Mouse (Mus musculus): Measurements from ENCODE around the gene Cdhr3. TPM values are rescaled to one million over a fixed set of nuclear protein-coding genes. Genes with fewer than 3 reads are reported as not detected.
"Not testable (repeated sequence)": the region's sequence is repeated elsewhere in the genome, so short reads cannot be mapped to it uniquely, and the experiment has no call there.

The Cdhr3 gene
- polyA plus RNA-seq, 1 experiment from 2014 or later, result 0.19 TPM

GRCm38 (mm10) chr12:33014050-33014796 lies 78.5 kb downstream of the Cdhr3 start:
- no peak overlapping the region for H3K9ac ChIP-seq
- H3K4me3 ChIP-seq, result no peak overlapping the region
- 38% methylated on average over 7 of the region's 7 CpGs for WGBS
- no peak overlapping the region for H3K4me2 ChIP-seq
- H3K27me3 ChIP-seq, result no peaks in the 10 kb centered on the region
- H3K9me3 ChIP-seq, result no peaks in the 10 kb centered on the region
- H3K36me3 ChIP-seq, result no peaks in the 10 kb centered on the region
- 0 out of 2 replicates have a peak overlapping the region, but pooled peaks have one; percentile 14 for H3K27ac ChIP-seq (replicated peaks)
- no peaks in the 10 kb centered on the region for H3K4me1 ChIP-seq (replicated peaks)
- ATAC-seq (ENCODE audit: low FRiP score, low read depth), result no peak

- Histone ChIP-seq H3K4me2 (no peak overlapping the region), H3K27ac (replicated peaks) (no peak overlapping the region), H3K36me3 (no peaks in the 10 kb centered on the region), H3K9ac (no peak overlapping the region), H3K27me3 (no peaks in the 10 kb centered on the region), H3K4me3 (no peak overlapping the region), H3K9me3 (no peaks in the 10 kb centered on the region), H3K4me1 (replicated peaks) (no peaks in the 10 kb centered on the region; the same call in 1 of the 2 replicates)
- 0 out of 2 replicates have a peak, but pooled peaks have one; percentile 23 for ATAC-seq (ENCODE audit: low FRiP score, low read depth)
- WGBS, result 41% methylated on average over 3 of the region's 3 CpGs
Observed at GRCm38 (mm10) chr12:33010026-33010425, 82.6 kb downstream of the Cdhr3 start.

- Histone ChIP-seq H3K9me3 (no peaks in the 10 kb centered on the region), H3K27me3 (no peaks in the 10 kb centered on the region), H3K27ac (replicated peaks) (no peak overlapping the region), H3K36me3 (no peaks in the 10 kb centered on the region), H3K4me1 (replicated peaks) (no peaks in the 10 kb centered on the region; the same call in 1 of the 2 replicates), H3K9ac (no peak overlapping the region), H3K4me2 (no peak overlapping the region), H3K4me3 (no peak overlapping the region)
- no peak for ATAC-seq (ENCODE audit: low FRiP score, low read depth)
- WGBS, result 87% methylated on average over 6 of the region's 6 CpGs
Observed at GRCm38 (mm10) chr12:33009206-33009966, 83.3 kb downstream of the Cdhr3 start.

GRCm38 (mm10) chr12:33008305-33009110 lies 84.2 kb downstream of the Cdhr3 start:
- Histone ChIP-seq H3K4me3 (no peak overlapping the region), H3K27ac (replicated peaks) (no peak overlapping the region), H3K9me3 (no peaks in the 10 kb centered on the region), H3K36me3 (no peaks in the 10 kb centered on the region), H3K4me2 (no peak overlapping the region), H3K9ac (no peak overlapping the region), H3K4me1 (replicated peaks) (no peaks in the 10 kb centered on the region; the same call in 1 of the 2 replicates), H3K27me3 (no peaks in the 10 kb centered on the region)
- peak; percentile 42; the same call in 1 of the 2 replicates for ATAC-seq (ENCODE audit: low FRiP score, low read depth)
- 50% methylated on average over 7 of the region's 7 CpGs for WGBS

GRCm38 (mm10) chr12:33007176-33007575 lies 85.5 kb downstream of the Cdhr3 start:
- Histone ChIP-seq H3K27ac (replicated peaks) (no peak overlapping the region), H3K9me3 (no peaks in the 10 kb centered on the region), H3K4me1 (replicated peaks) (no peaks in the 10 kb centered on the region; the same call in 1 of the 2 replicates), H3K4me3 (no peak overlapping the region), H3K4me2 (no peak overlapping the region), H3K9ac (no peak overlapping the region), H3K36me3 (no peaks in the 10 kb centered on the region), H3K27me3 (no peaks in the 10 kb centered on the region)
- ATAC-seq (ENCODE audit: low FRiP score, low read depth), result no peak
- WGBS, result 94% methylated on average over 2 of the region's 2 CpGs

- Histone ChIP-seq H3K4me2 (no peak overlapping the region), H3K9me3 (no peaks in the 10 kb centered on the region), H3K4me3 (no peak overlapping the region), H3K27me3 (no peaks in the 10 kb centered on the region), H3K4me1 (replicated peaks) (no peaks in the 10 kb centered on the region; the same call in 1 of the 2 replicates), H3K36me3 (no peaks in the 10 kb centered on the region), H3K27ac (replicated peaks) (no peak overlapping the region), H3K9ac (no peak overlapping the region)
- WGBS, result 82% methylated on average over 5 of the region's 5 CpGs
- ATAC-seq (ENCODE audit: low FRiP score, low read depth), result no peak
Observed at GRCm38 (mm10) chr12:33005858-33006257, 86.8 kb downstream of the Cdhr3 start.

GRCm38 (mm10) chr12:33003339-33003965 lies 89.2 kb downstream of the Cdhr3 start:
- ATAC-seq (ENCODE audit: low FRiP score, low read depth), result no peak
- 65% methylated on average over 8 of the region's 8 CpGs for WGBS
- H3K36me3 ChIP-seq, result no peaks in the 10 kb centered on the region
- no peaks in the 10 kb centered on the region; the same call in 1 of the 2 replicates for H3K4me1 ChIP-seq (replicated peaks)
- no peaks in the 10 kb centered on the region for H3K9me3 ChIP-seq
- H3K9ac ChIP-seq, result no peak overlapping the region
- H3K27me3 ChIP-seq, result no peaks in the 10 kb centered on the region
- H3K4me3 ChIP-seq, result no peak overlapping the region
- H3K27ac ChIP-seq (replicated peaks), result no peak overlapping the region
- no peak overlapping the region for H3K4me2 ChIP-seq

GRCm38 (mm10) chr12:33000402-33000801 lies 92.3 kb downstream of the Cdhr3 start:
- Histone ChIP-seq H3K9ac (no peak overlapping the region), H3K27ac (replicated peaks) (no peak overlapping the region), H3K27me3 (no peaks in the 10 kb centered on the region), H3K4me3 (no peak overlapping the region), H3K9me3 (no peaks in the 10 kb centered on the region), H3K4me1 (replicated peaks) (no peaks in the 10 kb centered on the region), H3K4me2 (no peak overlapping the region), H3K36me3 (no peaks in the 10 kb centered on the region)
- WGBS, result 67% methylated on average over 4 of the region's 4 CpGs
- ATAC-seq (ENCODE audit: low FRiP score, low read depth), result 0 out of 2 replicates have a peak, but pooled peaks have one; percentile 13

GRCm38 (mm10) chr12:32999778-33000177 lies 92.9 kb downstream of the Cdhr3 start:
- not testable (repeated sequence) for H3K27me3 ChIP-seq; H3K27ac ChIP-seq (replicated peaks); ATAC-seq (ENCODE audit: low FRiP score, low read depth); H3K9me3 ChIP-seq; H3K36me3 ChIP-seq; H3K4me1 ChIP-seq (replicated peaks); H3K9ac ChIP-seq; H3K4me3 ChIP-seq; H3K4me2 ChIP-seq
- 26% methylated on average over 3 of the region's 3 CpGs for WGBS

GRCm38 (mm10) chr12:32998766-32999165 lies 93.9 kb downstream of the Cdhr3 start:
- Histone ChIP-seq H3K4me2 (no peak overlapping the region), H3K27ac (replicated peaks) (no peak overlapping the region), H3K9ac (no peak overlapping the region), H3K4me3 (no peak overlapping the region), H3K36me3 (no peaks in the 10 kb centered on the region), H3K4me1 (replicated peaks) (no peaks in the 10 kb centered on the region), H3K27me3 (no peaks in the 10 kb centered on the region), H3K9me3 (no peaks in the 10 kb centered on the region)
- ATAC-seq (ENCODE audit: low FRiP score, low read depth), result no peak
- WGBS, result 69% methylated on average over 5 of the region's 5 CpGs

- Histone ChIP-seq H3K4me1 (replicated peaks) (no peaks in the 10 kb centered on the region), H3K4me3 (no peak overlapping the region), H3K4me2 (no peak overlapping the region), H3K27ac (replicated peaks) (no peak overlapping the region), H3K36me3 (no peaks in the 10 kb centered on the region), H3K9me3 (no peaks in the 10 kb centered on the region), H3K9ac (no peak overlapping the region), H3K27me3 (no peaks in the 10 kb centered on the region)
- 86% methylated on average over 4 of the region's 4 CpGs for WGBS
- ATAC-seq (ENCODE audit: low FRiP score, low read depth), result no peak
Observed at GRCm38 (mm10) chr12:32995081-32995834, 97.4 kb downstream of the Cdhr3 start.
